Mouse (Mus musculus) hindbrain, embryonic 16.5 days (tissue): ENCODE data around the gene Rpl3. TPM values are rescaled to one million over a fixed set of nuclear protein-coding genes. Genes with fewer than 3 reads are reported as not detected.

Experiments used
- ATAC-seq: fragments of 200-750 bp; cut with Nextera tagmentation; 2 replicates; pipeline ENCODE4 v1.8.0; 2017; ENCODE audit warnings: moderate TSS enrichment, moderate library complexity
- H3K27ac ChIP-seq: fragments of 300-500 bp; sonication (generic); 2 replicates; pipeline ENCODE4 v1.5.1; 2014; ENCODE audit warnings: low read depth, mild to moderate bottlenecking, control low read depth, low read length, moderate library complexity
- H3K27me3 ChIP-seq: fragments of 300-500 bp; sonication (generic); replicated peaks from 2 replicates; pipeline ENCODE4 v1.6.1; 2014; ENCODE audit warnings: low read length; ENCODE audit not compliant: control insufficient read depth, insufficient read depth
- H3K36me3 ChIP-seq: fragments of 300-500 bp; sonication (generic); 2 replicates; pipeline ENCODE4 v1.6.1; 2014; ENCODE audit warnings: mild to moderate bottlenecking, low read length, moderate library complexity, mixed read lengths; ENCODE audit not compliant: control insufficient read depth, insufficient read depth
- H3K4me1 ChIP-seq: fragments of 300-500 bp; sonication (generic); 2 replicates; pipeline ENCODE4 v1.6.1; 2014; ENCODE audit warnings: low read depth, low read length; ENCODE audit not compliant: control insufficient read depth, insufficient read depth
- H3K4me2 ChIP-seq: fragments of 300-500 bp; sonication (generic); 2 replicates; pipeline ENCODE4 v1.6.1; 2014; ENCODE audit warnings: mild to moderate bottlenecking, low read length, control low read depth, moderate library complexity
- H3K4me3 ChIP-seq: fragments of 300-500 bp; sonication (generic); 2 replicates; pipeline ENCODE4 v1.5.1; 2014; ENCODE audit warnings: mild to moderate bottlenecking, low read length, control low read depth, moderate library complexity
- H3K9ac ChIP-seq: fragments of 300-500 bp; sonication (generic); 2 replicates; pipeline ENCODE4 v1.6.1; 2014; ENCODE audit warnings: low read depth, mild to moderate bottlenecking, control low read depth, low read length, moderate library complexity
- H3K9me3 ChIP-seq: fragments of 300-500 bp; sonication (generic); 2 replicates; pipeline ENCODE4 v1.6.1; 2014; ENCODE audit warnings: mild to moderate bottlenecking, low read length, moderate library complexity; ENCODE audit not compliant: control insufficient read depth
- WGBS: fragments of 180-500 bp; shearing (Covaris S2); extraction: QIAGEN DNeasy Blood & Tissue Kit; methylation state at CpG from one replicate; pipeline ENCODE4 v1.1.7; 2014; 5-methylcytosine and 5-hydroxymethylcytosine counted together
- polyA plus RNA-seq: library from polyadenylated mRNA; unstranded; fragments of >200 nt; fragmentation: Nextera tagmentation; extraction: Ambion mirVana; gene quantifications from 2 replicates; pipeline ENCODE4 v1.2.1, GENCODE M21; 2015

Gene Rpl3
- polyA plus RNA-seq, 1 experiment from 2014 or later, result 523 TPM

DNA sequence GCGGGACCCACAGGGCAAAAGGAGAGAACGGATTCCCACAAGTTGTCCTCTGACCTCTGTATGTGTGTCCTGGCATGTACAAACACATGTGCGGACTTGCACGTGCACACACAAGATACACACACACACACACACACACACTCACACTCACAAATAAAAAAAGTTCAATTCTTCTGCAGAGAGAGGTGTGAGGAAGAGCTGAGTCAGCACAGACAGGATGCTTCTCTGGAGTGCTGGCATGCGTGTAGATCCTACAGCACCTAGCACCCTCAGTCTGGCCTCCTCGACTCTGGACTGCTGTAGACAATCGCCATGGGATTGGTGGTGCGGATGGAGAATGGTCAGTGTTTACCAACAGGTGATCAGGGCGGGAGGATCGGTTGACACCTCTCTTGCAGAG lies 47.4 kb downstream of the Rpl3 start:
- Histone ChIP-seq H3K4me3 (no peak overlapping the region), H3K9me3 (peaks cover 4% of the 10 kb centered on the region; the same call in 1 of the 2 replicates), H3K27ac (no peak overlapping the region), H3K4me2 (no peak overlapping the region), H3K4me1 (no peaks in the 10 kb centered on the region), H3K9ac (no peak overlapping the region), H3K27me3 (no peaks in the 10 kb centered on the region), H3K36me3 (no peaks in the 10 kb centered on the region)
- ATAC-seq, result no peak
- 92% methylated on average over 10 of the region's 10 CpGs for WGBS

DNA sequence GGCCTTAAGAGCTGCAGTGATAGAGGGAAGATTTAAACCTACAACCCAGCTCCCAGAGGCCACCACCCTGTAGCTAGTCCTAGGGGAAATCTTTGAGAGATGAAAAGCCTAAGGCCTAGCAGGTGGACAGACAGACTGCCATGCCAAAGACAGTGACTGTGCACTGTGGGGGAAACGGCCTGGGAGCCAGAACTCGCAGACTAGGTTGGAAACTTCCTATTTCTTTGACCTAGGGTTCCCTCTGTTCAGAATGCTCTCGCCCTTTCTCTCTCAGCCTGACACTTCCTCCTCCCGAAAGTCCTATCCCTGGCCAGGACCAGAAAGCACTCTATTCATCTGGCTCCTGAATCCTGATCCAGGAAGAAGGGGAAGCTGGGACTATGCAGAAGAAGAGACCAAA lies 49.5 kb downstream of the Rpl3 start:
- H3K9ac ChIP-seq, result no peak overlapping the region
- H3K27me3 ChIP-seq, result no peaks in the 10 kb centered on the region
- H3K4me3 ChIP-seq, result no peak overlapping the region
- H3K9me3 ChIP-seq, result peaks cover 4% of the 10 kb centered on the region; the same call in 1 of the 2 replicates
- no peak overlapping the region for H3K27ac ChIP-seq
- H3K4me1 ChIP-seq, result no peaks in the 10 kb centered on the region
- no peaks in the 10 kb centered on the region for H3K36me3 ChIP-seq
- H3K4me2 ChIP-seq, result no peak overlapping the region
- WGBS, result 80% methylated on average over 4 of the region's 4 CpGs
- ATAC-seq, result no peak

DNA sequence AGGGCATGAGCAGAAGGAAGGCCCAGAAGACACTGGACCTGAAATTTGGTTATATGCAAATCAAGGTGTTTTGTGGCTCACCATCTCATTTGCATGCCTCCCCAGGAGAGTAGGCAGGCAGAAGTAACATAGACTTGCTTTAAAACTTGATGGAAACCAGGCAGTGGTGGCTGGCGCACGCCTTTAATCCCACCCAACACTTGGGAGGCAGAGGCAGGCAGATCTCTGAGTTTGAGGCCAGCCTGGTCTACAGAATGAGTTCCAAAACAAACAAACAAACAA lies 53.6 kb downstream of the Rpl3 start:
- 100% methylated on average over 2 of the region's 2 CpGs for WGBS
- Histone ChIP-seq H3K4me3 (no peak overlapping the region), H3K4me1 (no peaks in the 10 kb centered on the region), H3K27ac (no peak overlapping the region), H3K36me3 (no peaks in the 10 kb centered on the region), H3K9ac (no peak overlapping the region), H3K9me3 (no peaks in the 10 kb centered on the region), H3K4me2 (no peak overlapping the region), H3K27me3 (no peaks in the 10 kb centered on the region)
- no peak for ATAC-seq

DNA sequence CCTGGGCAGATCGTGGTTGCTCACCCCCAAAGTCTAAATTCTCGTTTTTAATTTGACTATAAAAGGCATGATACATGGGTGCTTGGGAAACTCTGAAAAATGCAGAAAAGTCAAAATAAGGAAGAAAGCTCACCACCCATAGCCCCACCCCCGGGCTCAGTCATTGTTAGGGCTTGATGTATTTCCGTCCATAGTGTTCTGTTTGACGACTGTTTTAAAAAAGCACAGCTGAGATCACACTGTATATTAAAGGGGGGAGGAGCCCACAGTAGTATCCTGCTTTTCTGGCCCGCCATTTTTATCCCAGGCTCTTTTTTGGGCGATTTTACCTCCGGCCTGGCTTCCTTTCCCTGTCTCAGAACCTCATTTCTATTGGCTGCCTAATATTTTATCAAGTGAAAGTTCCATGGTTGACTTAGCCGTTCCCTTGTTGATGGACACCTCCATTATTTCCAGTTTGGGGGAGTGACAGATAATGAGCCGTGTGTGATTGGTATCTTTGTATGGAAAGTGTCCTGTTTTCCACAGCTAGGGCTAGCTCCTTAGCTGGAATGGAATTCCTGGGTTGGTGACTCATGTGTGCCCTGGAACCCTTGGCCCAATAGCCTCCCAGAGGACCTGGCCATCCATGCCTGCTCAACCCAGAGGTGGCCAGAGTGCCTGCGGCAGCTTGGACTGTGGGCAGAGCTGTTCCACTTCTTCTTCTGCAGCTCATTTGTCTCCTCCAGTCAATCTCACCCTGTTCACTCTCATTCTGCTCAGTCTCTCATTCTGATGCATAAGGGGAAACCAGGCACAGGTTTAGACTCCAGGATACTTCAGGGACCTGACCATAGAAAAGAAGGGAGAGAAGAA lies 54.2 kb downstream of the Rpl3 start:
- 78% methylated on average over 11 of the region's 11 CpGs for WGBS
- H3K36me3 ChIP-seq, result no peaks in the 10 kb centered on the region
- no peak overlapping the region for H3K4me2 ChIP-seq
- H3K27ac ChIP-seq, result no peak overlapping the region
- H3K9ac ChIP-seq, result no peak overlapping the region
- no peaks in the 10 kb centered on the region for H3K4me1 ChIP-seq
- H3K9me3 ChIP-seq, result no peaks in the 10 kb centered on the region
- no peak for ATAC-seq
- H3K27me3 ChIP-seq, result no peaks in the 10 kb centered on the region
- no peak overlapping the region for H3K4me3 ChIP-seq

DNA sequence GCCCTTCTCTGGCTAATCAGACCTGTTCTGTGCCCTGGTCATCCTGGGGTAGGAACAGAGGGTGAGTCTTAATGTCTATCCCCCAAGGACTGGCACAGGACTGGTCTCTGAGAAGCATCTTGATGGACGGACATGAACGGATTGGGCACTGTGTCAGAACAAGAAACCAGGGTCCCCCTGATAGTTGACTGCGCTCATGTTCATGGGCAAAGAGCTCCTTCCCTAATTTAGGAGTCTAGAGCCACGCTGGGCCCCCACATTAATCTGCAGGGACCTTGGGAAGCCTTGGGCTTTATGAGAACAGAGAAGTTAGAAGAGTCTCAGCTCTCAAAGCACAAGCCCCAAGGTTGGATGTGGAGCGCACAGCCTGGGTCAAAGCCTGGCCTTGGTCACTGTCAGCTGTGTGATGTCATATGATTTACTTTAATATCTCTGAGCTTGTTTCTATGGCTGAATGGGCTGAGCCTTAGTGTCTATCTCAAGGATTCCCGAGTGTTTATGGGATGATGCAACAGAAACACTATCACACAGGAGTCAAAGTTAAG lies 56.3 kb downstream of the Rpl3 start:
- Histone ChIP-seq H3K4me1 (no peaks in the 10 kb centered on the region), H3K9me3 (no peaks in the 10 kb centered on the region), H3K4me3 (no peak overlapping the region), H3K9ac (no peak overlapping the region), H3K27me3 (no peaks in the 10 kb centered on the region), H3K4me2 (no peak overlapping the region), H3K27ac (no peak overlapping the region), H3K36me3 (no peaks in the 10 kb centered on the region)
- WGBS, result 86% methylated on average over 6 of the region's 6 CpGs
- no peak for ATAC-seq

DNA sequence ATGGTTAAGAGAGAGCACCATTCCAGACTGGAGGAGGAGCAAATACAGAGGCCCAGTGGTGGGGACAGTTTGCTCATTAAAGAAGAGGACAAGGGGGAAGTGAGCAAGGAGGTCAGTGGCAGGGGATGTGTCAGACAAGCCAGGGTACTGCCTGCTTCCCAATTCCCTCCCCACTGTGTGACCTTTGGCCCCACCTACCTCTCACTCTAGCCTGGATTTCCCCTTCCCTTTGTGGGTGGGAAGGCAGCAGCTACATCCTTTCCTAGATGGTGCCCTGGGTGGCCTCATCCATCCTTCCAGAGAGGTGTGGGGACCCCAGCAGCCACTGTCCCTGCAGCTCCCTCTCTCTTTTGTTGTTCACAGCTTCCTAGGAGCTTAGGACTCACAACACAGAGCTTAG lies 56.8 kb downstream of the Rpl3 start:
- no peak overlapping the region for H3K27ac ChIP-seq
- no peak for ATAC-seq
- no peak overlapping the region for H3K9ac ChIP-seq
- no peaks in the 10 kb centered on the region for H3K9me3 ChIP-seq
- no peak overlapping the region for H3K4me3 ChIP-seq
- H3K27me3 ChIP-seq, result no peaks in the 10 kb centered on the region
- H3K36me3 ChIP-seq, result no peaks in the 10 kb centered on the region
- H3K4me2 ChIP-seq, result no peak overlapping the region
- H3K4me1 ChIP-seq, result no peaks in the 10 kb centered on the region

DNA sequence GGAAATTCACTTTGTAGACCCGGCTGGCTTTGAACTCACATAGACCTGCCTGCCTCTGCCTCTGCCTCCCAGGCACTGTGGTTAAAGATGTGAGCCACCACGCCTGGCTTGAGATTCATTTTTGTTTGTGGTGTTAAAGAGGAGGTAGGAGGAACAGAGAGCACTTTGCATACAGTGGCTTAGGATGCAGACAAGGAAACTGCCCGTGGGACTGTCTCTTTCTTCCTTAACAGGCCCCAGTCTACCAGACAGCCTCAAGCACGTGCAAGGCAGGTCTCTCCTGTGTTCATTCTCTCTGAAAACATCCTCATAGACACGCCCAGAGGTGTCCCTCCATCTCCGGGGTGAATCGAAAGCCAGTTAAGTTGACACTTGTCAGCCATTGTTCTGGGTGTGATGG lies 57.3 kb downstream of the Rpl3 start:
- Histone ChIP-seq H3K4me2 (no peak overlapping the region), H3K27ac (no peak overlapping the region), H3K27me3 (no peaks in the 10 kb centered on the region), H3K9ac (no peak overlapping the region), H3K9me3 (no peaks in the 10 kb centered on the region), H3K4me3 (no peak overlapping the region), H3K36me3 (no peaks in the 10 kb centered on the region), H3K4me1 (no peaks in the 10 kb centered on the region)
- WGBS, result 74% methylated on average over 7 of the region's 7 CpGs
- no peak for ATAC-seq

DNA sequence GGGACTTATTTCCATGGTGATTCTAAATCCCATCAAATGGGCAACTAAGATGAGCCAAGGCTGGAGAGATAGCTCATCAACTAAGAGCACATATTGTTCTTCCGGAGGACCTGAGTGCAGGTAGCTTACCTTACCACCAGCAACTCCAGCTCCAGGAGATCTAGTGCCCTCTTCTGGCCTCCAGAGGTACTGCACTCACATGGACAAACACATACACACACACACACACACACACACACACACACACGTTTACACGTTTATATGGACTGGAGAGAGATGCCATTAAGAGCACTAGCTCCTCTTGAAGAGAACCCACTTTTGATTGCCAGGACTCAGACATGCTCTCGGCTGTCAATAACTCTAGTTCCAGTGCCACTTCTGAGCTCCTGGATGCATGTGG lies 60.5 kb downstream of the Rpl3 start:
- Histone ChIP-seq H3K9me3 (no peaks in the 10 kb centered on the region), H3K27me3 (no peaks in the 10 kb centered on the region), H3K27ac (no peak overlapping the region), H3K9ac (no peak overlapping the region), H3K4me3 (no peak overlapping the region), H3K36me3 (no peaks in the 10 kb centered on the region), H3K4me1 (no peaks in the 10 kb centered on the region), H3K4me2 (no peak overlapping the region)
- WGBS, result 94% methylated on average over 4 of the region's 4 CpGs
- ATAC-seq, result no peak

DNA sequence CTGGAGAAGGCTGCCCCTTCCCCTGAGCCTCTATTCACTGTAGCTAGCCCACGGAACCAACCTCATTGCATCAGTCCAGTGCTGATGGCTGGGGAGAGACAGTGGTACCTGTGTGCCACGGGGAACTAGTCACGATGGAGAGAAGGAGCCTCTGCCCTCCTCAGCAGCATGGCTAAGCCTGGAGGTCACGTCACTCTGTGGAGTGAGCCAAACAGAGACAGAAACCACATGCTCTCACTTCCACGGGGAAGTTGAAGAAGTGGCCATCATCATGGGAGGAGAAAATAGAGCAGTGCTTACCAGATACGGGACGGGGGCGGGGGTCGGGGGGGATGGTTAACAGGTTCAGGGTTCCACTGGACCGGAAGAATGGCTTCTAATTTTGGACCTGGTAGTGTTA lies 61.3 kb downstream of the Rpl3 start:
- no peaks in the 10 kb centered on the region for H3K9me3 ChIP-seq
- no peak overlapping the region for H3K9ac ChIP-seq
- H3K27me3 ChIP-seq, result no peaks in the 10 kb centered on the region
- H3K27ac ChIP-seq, result no peak overlapping the region
- 97% methylated on average over 10 of the region's 10 CpGs for WGBS
- peaks cover 3% of the 10 kb centered on the region; the same call in 1 of the 2 replicates for H3K4me1 ChIP-seq
- H3K36me3 ChIP-seq, result no peaks in the 10 kb centered on the region
- no peak overlapping the region for H3K4me3 ChIP-seq
- no peak for ATAC-seq
- no peak overlapping the region for H3K4me2 ChIP-seq
